Mouse (Mus musculus) C3H10T1/2 (cell line): ENCODE results near the gene Ret. TPM values are rescaled to one million over a fixed set of nuclear protein-coding genes. Genes with fewer than 3 reads are reported as not detected.

Experiments
- polyA plus RNA-seq, 2 experiments: library from polyadenylated mRNA; unstranded; fragments of >200 nt; fragmentation: generic; extraction: Trizol; gene quantifications; one replicate each; pipeline ENCODE4 v1.2.1; 2012; ENCODE audit warnings: missing spikeins in 2 of 2

The Ret gene
- polyA plus RNA-seq = under 1 TPM; 0.07 to 0.11 TPM

GRCm38 (mm10) chr6:118197440-118197975, at the start of gene Ret:
Ret (minus strand) TSS chr6:118197718.

GRCm38 (mm10) chr6:118138731-118139709, 58.5 kb downstream of the Ret start, which contains the start of gene Csgalnact2:
Csgalnact2 (minus strand) TSS chr6:118139140.

Other genes starting within 250 kb of the Ret start
- under 1 TPM; 0.04 to 0.08 TPM for gene Rasgef1a, start 186.3 kb downstream of the Ret start, polyA plus RNA-seq
- 1 to 10 TPM in 1 of 2 experiments, under 1 TPM in 1; 0.33 to 3.2 TPM for gene Csgalnact2, start 58.6 kb downstream of the Ret start, polyA plus RNA-seq
- 10 to 100 TPM in 1 of 2 experiments, 1 to 10 TPM in 1; 2.7 to 13.0 TPM for gene Bms1, start 221.8 kb upstream of the Ret start, polyA plus RNA-seq